Mouse (Mus musculus) liver, embryonic 14 days (tissue): Measurements from ENCODE around the gene Iqgap2. TPM values are rescaled to one million over a fixed set of nuclear protein-coding genes. Genes with fewer than 3 reads are reported as not detected.

ENCODE experiments used
- polyA plus RNA-seq: library from polyadenylated mRNA; depleted of rRNA; stranded (reverse); fragments of >200 nt; gene quantifications from 2 replicates; pipeline ENCODE4 v1.2.3, GENCODE M21; 2012; rRNA removed

The Iqgap2 gene
- polyA plus RNA-seq, result 11.5 and 12.8 TPM in 2 replicates

GRCm38 (mm10) chr13:95891491-95891925 lies at the start of gene Iqgap2:
Gene Iqgap2 (minus strand): TSS chr13:95891922.

GRCm38 (mm10) chr13:95696654-95697163 lies 195.0 kb downstream of the Iqgap2 start, which contains the start of gene F2rl2:
Gene F2rl2 (plus strand): TSS chr13:95696853.

GRCm38 (mm10) chr13:95618309-95618712 lies 273.4 kb downstream of the Iqgap2 start, which contains the start of gene F2r:
Gene F2r (minus strand): TSS chr13:95618487.

Other genes with a start within 250 kb of the Iqgap2 start
- gene F2rl2, start 195.1 kb downstream of the Iqgap2 start, polyA plus RNA-seq, result 7.2 and 8.3 TPM in 2 replicates
- gene Gm20075, start 189.5 kb upstream of the Iqgap2 start, polyA plus RNA-seq, result 0.63 and 0.71 TPM in 2 replicates
- gene Gm17190, start 190.1 kb upstream of the Iqgap2 start, polyA plus RNA-seq, result not detected in 2 replicates
- 0.01 and 0.02 TPM in 2 replicates for gene Sv2c, start 240.7 kb upstream of the Iqgap2 start, polyA plus RNA-seq